Mouse (Mus musculus) gastrocnemius, postnatal 10 days (tissue): ENCODE measurements at regions not wholly inside any gene's neighbourhood (a gene's known extent, or its start where the extent isn't known, plus 50 kb on each side); places are given as distances from the start of the nearest gene placed in this dataset.
A peak's percentile ranks its signal among the peaks of the same experiment; 100 is the strongest.

Experiments
- DNase-seq: peaks from one replicate; pipeline ENCODE4 v3.0.0; 2021; ENCODE audit warnings: mixed read lengths

DNA sequence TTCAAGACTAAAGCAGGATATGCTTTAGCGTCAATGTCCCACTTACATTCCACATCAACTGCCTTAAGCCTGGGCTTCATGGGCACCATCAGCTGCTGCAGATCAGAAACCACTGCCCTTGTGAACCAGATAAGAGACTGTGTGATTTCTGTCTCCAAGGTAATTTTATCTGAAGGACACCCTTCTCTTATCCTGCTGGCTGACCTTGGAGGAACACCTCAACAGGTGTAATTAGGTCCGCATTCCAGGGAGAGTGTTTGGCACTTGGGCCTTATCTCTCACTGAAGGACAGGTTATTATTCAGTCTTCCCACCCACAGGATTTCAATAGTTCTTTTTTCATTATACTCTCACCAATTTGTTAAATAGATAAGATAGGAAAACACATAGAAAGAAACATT lies 583.1 kb upstream of the Kdm8 start:
- DNase-seq = no peak

DNA sequence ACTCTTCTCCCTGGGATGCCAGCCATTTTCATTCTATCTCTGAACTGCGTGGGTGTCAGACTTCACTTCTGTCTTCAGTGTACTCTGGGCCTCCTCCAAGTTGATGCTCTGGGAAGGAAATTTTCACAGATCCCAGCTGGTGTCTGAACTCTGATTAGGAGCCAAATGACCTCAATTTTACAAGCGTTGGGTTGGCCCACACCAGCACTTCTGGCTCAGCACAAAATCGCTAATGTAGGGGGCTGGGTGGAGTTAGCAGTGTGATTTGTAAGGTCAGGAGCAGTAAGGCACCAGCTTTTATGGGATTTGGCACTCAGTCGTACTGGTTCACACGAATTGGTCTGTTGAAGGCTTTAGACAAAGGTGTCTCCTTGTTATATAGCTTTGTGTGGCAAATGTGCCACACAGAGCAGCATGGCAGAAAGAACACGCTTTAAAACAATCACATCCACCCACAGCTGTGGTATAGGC lies 576.3 kb upstream of the Kdm8 start:
- peak; percentile 12 for DNase-seq

DNA sequence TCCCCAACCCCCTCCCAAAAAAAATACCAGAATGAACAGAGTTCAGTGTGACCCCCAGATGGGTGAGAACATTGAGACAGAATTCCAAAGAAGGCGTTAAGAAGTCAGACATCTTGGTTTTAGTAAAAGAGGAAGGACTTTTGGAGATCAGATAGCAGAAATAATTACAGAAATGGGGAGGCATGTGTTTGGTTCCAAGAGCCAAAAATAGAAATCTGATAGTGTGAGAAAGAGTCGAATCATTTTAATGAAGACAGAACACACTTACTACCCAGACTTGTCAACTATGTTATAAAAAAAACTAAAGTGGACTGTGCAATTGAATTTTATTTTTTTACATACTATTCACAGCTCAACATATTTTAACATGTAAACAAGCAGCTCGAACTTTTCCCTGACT lies 575.9 kb upstream of the Kdm8 start:
- no peak for DNase-seq

DNA sequence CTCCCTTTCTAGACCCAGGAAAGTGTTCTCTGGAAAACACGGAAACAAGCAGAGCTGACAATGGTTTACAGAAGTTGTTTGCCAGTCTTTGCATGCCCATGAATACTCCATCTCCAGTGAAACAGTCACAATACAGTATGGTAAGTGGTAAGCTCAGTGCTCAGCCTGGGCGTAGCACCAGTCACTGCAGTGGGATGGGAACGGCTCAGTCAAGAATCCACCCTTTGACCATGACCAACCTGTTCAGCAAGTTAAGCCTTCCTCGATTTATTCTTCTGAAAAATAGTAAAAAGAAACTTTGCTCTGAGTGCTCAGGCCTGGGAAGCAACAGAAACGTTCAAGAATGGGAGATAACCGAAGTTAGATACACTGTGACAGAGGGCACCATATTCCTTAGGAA lies 563.7 kb upstream of the Kdm8 start:
- no peak for DNase-seq

DNA sequence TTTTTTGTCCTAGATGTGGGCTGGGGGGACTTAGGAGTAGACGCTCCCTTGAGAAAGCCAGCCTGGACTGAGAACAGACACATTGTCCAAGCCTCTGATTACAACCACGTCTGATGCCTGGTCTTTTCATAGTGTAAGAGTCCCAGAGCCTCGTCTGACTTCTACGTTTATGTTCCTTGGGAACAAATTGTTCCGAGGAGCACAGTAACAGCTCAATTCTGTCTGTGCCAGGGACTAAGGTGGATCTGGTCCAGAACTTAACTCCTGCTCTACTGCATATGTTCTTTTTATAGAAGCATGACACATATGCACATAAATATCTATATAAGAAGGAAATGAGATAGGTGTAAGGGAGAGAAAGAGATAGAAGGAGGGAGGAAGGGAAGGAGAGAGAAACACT lies 537.2 kb upstream of the Kdm8 start:
- no peak for DNase-seq

DNA sequence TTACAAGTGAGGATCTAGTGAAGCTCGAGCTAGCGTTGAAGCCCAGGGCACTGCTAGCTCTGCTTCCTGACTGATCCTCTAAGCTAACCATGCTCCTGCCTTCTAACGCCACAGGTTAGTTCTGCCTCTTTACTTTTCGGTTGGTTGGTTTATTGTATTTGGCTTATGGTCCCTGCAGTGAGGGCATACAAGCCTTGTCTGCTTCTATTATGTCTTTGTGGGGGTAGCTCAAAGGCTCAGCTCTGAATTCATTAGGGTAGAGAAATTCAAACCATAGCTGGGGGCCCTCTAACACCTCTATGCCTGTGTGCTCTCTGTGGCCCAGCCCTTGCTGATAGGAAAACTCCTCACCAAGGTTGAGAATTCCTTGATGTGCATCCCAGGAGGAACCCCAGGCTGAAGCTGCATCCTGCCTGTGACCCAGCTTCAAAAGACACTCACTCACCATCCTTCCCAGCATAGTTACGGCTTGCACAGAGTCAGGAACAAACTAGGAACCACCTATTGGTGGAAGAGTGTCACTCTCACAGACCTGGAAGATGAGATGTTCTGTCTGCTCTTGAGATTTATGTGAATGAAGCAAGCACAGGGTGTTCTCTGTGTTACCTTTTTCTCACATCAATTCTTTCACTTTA lies 536.7 kb upstream of the Kdm8 start:
- no peak for DNase-seq

DNA sequence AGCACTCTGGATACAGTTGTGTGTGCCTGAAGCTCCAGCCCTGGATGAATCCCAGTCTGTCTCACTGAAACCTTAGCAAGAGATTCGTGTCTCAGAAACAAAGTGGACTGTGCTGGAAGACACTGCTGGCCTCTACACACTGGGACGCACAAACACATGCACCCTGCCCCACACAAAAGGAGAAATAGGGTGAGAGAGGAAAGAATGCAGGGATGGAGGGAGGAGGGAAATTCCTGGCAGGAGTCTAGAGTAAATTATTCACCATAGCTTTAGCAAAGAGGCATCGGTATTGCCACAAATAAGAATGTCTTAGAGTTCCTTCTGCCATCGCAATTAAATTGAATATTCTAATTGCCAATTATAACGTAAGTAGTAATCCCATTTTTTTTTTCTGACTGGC lies 530.4 kb upstream of the Kdm8 start:
- DNase-seq = no peak

DNA sequence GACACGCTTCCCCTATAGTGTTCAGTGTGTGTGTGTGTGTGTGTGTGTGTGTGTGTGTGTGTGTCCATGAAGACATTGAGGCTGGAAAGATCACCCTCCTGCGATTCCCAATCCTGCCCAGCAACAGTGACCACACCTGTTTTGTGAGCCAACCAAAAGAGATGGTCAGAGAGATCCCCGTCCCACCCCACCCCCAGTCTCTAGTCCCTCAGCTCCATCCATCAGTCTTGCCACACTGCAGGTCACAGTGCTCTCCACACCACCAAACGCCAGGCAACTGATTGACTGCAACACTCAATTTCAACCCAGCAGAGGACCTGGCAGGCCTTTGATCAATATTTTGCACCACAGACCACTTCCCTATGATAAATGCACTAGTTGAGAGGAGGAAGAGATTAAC lies 530.0 kb upstream of the Kdm8 start:
- DNase-seq = no peak

DNA sequence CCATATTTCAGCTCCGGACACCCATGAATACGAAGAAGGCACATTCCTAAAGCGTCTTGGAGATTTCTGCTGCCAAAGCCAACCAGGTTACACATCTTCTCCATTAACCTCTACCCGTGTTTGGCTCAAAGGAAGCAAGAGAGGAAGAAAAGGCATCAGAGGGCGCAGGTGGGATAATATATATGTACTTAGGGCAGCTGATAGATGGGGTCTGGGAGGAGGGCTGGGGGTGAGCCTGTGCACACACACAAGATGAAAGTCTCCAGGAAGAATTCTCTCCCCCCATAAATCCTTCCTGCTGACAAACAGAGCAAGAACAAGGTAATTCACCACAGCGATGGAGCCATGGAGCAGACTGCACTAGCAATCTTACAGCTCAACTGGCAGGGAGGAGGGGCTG lies 529.5 kb upstream of the Kdm8 start:
- DNase-seq = no peak

DNA sequence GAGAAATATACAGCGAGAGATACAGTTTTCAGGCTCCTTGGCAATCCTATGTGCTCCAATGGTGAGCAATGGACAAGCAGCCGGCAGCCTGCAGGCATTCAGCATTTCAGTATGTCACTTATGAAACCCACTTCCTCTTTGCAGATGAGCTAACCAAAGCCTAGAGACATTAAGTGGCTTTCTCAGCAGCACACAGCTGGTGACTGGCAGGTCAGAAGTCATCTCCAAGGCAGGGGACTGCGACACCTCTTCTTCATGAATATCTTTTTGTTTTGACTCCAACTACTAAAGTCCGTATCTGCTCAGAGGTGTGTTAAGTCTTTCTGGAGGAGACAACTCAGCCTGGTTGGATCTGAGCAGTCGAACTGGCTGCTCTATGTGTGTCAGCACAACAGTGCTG lies 528.8 kb upstream of the Kdm8 start:
- no peak for DNase-seq

DNA sequence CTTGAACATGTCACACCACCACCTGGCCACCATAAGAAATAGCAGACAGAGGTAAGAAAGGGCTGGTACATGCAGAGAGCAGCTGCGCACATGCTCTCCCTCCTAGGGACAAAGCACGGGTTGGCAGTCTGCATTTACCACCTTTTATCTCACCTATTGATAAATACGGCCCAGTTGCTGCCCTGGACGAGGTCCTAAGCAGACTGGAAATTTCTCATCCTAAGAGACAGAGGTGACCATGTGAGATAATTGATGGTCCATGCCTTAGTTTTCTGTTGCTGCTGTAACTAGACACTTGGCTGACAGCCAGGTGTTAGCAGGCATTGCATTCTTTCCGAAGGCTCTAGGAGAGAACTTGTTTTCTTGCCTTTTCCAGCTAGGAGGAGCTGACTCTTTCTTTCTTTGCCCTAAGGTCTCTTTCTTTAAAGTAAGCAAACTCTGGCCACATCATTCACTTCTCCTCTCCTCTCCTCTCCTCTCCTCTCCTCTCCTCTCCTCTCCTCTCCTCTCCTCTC lies 526.8 kb upstream of the Kdm8 start:
- DNase-seq = peak; percentile 12

DNA sequence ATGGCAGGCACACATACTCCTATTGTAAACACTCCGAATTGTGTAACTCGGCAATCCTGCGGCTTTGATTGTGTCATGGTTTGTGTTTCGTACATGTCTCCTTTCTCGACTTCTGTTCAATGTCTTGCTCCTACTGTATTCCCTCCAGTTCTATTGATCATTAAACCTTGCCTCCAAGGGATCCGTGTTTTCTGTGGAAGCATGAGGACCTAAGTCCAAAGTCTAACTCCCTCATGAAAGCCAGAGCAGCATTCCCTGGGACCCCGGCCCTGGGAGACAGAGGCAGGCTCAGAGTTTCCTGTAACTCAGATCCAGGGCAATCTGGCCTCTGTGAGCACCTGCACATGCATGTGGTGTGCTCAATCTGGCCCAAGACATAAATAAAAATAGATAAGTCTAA lies 521.7 kb upstream of the Kdm8 start:
- no peak for DNase-seq

DNA sequence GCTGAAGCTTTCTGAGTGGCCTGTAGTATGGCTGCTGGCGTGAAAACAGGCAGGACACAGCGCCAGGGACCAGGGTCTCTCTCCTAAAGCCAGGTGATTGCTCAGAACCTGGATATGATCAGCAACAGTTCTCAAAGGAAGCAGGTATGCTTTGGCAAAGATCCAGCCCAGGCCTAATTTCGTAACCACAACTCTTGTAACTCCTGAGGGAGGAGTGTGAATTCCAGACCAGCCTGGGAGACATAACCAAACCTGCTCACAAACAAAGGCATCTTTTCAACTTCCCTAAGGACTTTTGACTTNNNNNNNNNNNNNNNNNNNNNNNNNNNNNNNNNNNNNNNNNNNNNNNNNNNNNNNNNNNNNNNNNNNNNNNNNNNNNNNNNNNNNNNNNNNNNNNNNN lies 510.9 kb upstream of the Kdm8 start:
- no peak for DNase-seq

DNA sequence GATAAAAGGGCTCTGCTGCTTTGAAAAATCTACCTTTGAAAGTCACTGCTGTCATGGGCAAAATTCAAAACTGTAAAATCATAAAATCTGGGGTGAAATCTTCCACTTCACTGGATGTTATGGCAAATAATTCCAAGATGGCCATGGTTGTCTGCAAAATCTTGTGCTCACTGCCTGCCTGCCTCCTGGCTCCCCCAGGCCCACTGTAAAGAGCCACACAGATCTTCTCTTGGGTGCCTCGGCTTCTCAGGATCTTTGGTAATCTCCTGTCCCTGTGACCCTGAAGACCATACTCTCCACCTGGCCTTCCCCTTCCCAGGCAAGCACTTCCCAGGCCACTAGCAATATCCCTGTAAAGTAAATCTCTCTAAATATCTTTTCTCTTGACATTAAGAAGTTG lies 505.1 kb upstream of the Kdm8 start:
- no peak for DNase-seq

DNA sequence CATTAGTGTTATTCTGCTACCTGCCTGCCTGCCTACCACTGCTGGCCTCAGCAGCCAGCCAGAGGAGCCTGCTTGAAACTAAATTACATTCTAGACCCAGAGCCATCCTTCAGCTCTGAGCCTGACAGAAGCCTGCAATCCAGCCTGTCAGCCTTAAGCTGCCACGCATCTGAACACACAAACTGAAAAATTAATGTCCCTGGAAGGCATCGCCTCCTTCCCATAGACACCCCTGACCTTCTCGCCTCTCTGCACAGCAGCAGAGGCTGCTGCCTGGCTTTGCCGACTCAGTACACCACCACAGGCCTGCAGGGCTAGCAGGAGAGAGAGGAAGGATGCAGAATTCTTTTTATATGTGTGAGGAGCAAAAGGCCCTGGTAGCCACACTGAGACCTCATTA lies 502.9 kb upstream of the Kdm8 start:
- no peak for DNase-seq

DNA sequence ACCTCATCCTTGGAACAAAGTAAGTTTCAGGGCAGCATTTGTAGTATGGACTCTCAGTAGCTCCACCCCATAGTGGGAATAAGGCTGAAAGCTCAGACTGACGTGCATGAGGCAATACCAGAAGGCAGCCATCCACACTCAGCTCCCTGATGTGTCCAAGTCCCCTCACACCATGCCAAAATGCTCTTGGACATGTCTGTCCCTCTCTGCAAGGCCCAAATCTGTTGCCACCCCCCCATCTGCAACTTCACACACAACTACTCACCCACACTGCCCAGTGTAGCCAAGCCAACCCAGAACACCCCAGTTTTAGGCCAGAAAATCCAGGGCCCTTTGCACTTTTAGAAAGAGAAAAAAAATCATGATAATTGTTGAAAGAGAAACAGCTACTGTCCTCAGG lies 498.1 kb upstream of the Kdm8 start:
- no peak for DNase-seq

DNA sequence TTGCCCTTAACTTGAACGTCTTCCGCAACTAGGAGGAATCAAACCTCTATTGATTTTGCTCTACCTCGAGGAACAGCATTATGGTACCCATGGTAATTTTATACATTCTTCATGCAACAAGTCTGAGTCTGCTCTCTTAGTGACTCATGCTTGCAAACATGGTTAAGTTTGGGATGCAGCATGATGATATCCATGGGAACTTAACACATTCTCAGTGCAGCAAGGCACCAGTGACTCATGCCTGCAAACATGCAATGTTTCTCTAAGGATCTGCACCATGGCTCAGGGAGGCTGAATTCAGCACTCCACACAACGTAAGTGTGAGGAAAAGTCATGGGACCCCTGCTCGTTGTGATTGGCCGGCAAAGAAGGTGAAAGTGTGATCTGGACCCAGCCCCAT lies 487.1 kb upstream of the Kdm8 start:
- DNase-seq = no peak

DNA sequence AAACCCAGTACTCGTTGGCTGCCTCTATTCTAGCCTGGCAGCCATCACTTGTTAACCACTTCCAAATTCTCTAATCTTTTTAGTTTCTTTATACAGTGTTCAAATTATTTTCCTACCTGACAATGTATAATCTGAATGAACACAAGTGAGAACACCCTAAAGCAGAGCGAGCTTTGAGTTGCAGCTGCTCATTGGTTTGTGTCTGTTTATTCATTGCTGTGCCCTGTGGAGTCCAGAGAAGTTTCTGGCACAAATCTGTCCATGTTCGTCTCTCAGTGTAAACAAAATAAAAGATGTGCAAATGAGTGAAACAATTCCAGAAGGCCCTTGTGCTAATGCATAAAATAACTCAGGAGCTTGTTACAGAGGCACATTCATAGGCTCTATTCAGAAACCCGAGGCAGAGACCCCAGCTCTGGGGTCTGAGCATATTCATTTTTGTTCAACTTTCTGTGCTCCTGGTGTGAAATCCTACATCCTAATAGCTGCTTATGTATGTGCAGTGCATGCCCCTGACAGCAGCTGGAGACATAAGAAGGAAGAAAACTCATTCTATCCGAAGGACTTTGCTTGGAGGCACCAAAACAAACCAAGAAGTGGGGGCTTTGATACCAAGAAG lies 469.5 kb upstream of the Kdm8 start:
- no peak for DNase-seq

DNA sequence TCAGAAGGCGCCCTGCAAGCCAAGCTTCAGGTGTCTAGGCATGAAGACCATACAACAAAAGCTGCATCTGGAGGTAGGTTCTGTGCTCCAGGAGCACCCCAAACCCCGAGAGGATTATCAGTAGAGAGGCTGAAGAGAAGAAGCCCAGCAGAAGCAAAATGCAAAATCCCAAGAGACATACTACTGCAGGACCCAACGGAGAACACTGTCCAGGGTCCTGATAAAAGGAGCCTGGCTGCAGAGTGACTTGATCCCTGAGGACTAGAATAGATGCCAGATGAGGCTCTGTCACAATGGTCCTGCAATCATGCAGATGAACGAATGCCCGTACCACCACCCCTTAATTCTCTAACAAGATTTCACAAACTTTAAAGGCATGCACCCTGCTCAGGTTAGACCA lies 455.0 kb upstream of the Kdm8 start:
- no peak for DNase-seq

DNA sequence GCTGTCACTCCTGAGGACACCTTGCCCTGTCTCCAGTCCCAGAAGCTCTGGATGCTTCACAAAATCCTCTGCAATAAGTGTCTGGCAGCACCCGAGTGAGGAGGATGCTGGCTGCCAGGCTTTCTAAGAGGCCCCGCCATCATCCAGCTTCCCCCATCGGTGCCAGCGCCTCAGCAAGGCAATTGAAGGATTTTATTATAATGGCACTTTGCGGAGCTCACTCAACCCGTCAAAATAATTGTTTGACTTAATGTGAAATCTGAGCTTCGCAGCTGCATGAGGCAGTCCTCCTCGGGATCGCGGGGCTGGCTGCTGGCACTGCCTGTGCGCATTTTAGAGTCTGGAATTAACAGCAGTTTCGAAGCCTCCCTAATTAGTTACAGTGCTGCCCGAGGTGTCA lies 453.8 kb upstream of the Kdm8 start:
- DNase-seq = no peak

DNA sequence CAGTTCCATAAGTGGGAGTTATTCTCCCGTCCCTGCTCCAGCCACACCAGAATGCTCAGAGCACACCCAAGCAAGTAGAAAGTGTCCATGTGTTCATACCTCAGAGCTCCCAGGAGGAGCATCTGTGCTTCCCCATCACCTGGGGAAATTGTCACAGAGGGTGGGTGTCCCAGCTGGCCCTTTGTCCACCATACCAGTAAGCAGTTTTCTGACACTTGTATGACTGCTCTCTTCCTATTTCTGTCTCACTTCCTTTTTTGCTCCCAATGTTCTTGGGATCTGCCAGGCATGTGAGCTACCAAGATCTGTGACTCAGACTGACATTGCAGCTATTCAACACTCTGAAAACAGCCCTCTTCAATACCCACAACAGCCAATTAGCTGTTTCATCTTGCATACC lies 447.9 kb upstream of the Kdm8 start:
- DNase-seq = no peak

DNA sequence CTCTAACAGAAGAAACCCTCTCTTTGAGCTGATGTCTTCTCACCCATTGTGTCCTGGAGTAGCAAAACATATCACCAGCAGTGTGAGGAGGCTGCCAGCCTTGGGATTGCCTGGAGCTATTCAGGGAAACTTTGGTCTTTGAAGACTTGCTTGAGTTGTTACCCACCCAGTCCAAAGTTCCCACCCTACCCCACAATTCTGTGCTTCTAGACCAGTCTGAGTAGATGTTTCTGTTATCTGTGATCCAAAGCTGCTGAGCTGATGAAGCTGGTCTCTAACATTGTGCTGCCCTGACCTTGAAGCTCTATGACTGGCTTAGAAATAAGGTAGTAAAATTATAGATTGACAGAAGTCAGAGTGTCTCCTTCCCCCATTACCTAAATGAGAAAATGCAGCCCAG lies 443.8 kb upstream of the Kdm8 start:
- no peak for DNase-seq

DNA sequence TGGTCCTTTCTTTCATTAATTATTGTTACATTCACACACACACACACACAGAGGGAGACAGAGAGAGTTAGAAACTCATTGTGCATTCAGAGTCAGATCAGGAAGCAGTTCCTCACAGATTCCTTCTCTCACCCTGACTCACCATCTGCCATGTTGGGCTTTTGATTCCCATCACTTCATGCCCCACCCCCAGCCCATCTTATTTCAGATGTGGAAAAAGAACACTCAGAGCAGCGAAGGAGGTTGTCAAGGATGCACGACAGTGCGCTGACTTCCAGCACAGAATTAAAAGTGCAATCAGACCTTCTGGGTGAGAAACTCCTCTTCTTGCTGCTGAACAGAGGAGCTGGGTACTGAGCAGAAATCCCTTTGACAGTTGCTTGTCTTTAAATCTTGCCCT lies 438.8 kb upstream of the Kdm8 start:
- DNase-seq = no peak

DNA sequence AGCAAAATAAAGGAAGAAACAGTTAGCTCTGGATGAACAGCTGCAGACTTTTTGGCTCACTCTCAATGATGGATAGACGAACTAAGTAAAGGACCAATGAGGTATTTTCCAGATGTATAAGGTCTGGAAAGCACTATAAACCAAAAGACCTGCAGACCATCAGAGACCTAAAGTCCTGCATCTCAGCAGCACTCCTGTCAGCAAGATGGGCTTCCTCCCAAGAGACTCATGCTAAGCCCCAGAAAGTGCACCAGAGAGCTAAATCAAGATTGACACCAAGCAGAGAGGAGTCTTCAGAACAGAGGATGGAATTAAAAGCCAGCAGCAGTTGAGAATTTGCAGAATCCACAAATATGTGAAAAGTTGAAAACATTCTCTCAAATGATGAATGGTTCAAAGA lies 425.2 kb upstream of the Kdm8 start:
- no peak for DNase-seq

DNA sequence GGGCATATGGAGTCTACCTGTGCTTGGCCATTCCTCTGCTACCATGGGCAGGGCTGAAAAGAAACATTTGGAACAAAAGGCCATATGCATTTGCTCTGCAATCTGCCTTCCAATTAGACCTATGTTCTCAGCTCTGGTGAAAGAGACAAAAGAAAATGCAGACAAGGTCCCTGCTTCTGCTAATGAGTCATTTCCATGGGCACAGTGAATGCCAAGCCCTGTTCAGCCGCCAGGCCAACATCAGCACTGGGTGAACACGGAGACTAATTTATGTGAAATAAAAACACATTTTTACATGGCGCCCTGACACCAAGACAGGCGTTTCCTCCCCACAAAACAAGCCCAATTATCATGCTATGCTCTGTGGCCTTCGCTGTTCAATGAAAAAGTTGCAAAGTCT lies 419.5 kb upstream of the Kdm8 start:
- no peak for DNase-seq
